Mouse (Mus musculus): ENCODE data around the gene Rgr.
"Not testable (repeated sequence)": the region's sequence is repeated elsewhere in the genome, so short reads cannot be mapped to it uniquely, and the experiment has no call there.

Gene Rgr

GRCm38 (mm10) chr14:37002852-37003251, 45.9 kb downstream of the Rgr start:
- DNase-seq (ENCODE audit: low read depth, low spot score) = no peak

GRCm38 (mm10) chr14:37000780-37001179, 48.0 kb downstream of the Rgr start:
- DNase-seq (ENCODE audit: low read depth, low spot score) = not testable (repeated sequence)

GRCm38 (mm10) chr14:36989784-36990183, 59.0 kb downstream of the Rgr start:
- no peak for DNase-seq (ENCODE audit: low read depth, low spot score)

GRCm38 (mm10) chr14:36985693-36986092, 63.1 kb downstream of the Rgr start:
- DNase-seq (ENCODE audit: low read depth, low spot score) = no peak

Measured in ES-CJ7 (cell line).